Mouse (Mus musculus): Measurements from ENCODE around the gene Nr1h5.

DNA sequence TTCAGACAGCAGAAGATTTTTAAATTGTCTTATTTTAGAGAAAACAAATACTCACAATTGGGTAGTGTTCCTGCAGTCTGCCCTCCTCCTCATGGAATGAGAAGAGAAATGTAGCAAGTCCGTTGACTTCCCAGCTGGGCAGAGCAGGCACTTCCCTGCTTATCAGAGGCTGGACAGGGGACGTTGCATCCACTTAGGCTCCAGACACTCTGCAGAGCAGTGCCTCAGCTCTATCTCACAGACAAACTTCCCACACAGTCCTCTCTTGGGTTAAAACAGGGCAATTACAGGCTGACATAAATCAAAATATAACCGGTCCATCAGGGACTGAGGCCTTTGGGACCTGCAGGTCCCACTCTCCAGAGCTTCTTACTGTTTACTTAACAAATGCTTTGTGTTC lies at the start of gene Nr1h5:
- TF ChIP-seq CTCF (IDR thresholded peaks at IDR 0.05; ENCODE audit: low read depth), result no peak
- TF ChIP-seq EP300 (IDR thresholded peaks at IDR 0.05; ENCODE audit: low read depth), result no peak

All from heart, postnatal 0 days (tissue).